Mouse (Mus musculus): Measurements from ENCODE around the gene Dgat2. TPM values are rescaled to one million over a fixed set of nuclear protein-coding genes. Genes with fewer than 3 reads are reported as not detected.

The Dgat2 gene
- polyA plus RNA-seq, 1 experiment: 76.7 TPM

GRCm38 (mm10) chr7:99122651-99123050 lies 59.9 kb downstream of the Dgat2 start:
- no peak overlapping the region for H3K4me3 ChIP-seq (ENCODE audit: insufficient read depth, low read length)
- TF ChIP-seq POLR2A (IDR thresholded peaks at IDR 0.05; ENCODE audit: extremely low read depth, insufficient read depth, low read length): no peak
- TF ChIP-seq CTCF (IDR thresholded peaks at IDR 0.05; ENCODE audit: extremely low read depth, insufficient read depth, low read length): no peak
- peaks cover 4% of the 10 kb centered on the region for H3K4me1 ChIP-seq (ENCODE audit: control insufficient read depth, insufficient read depth, low read length)
- H3K27ac ChIP-seq (ENCODE audit: insufficient read depth, low read length): no peak overlapping the region

GRCm38 (mm10) chr7:99120865-99121521 lies 61.5 kb downstream of the Dgat2 start:
- TF ChIP-seq POLR2A (IDR thresholded peaks at IDR 0.05; ENCODE audit: extremely low read depth, insufficient read depth, low read length) (no peak), CTCF (IDR thresholded peaks at IDR 0.05; ENCODE audit: extremely low read depth, insufficient read depth, low read length) (no peak)
- Histone ChIP-seq H3K27ac (ENCODE audit: insufficient read depth, low read length) (no peak overlapping the region), H3K4me3 (ENCODE audit: insufficient read depth, low read length) (no peak overlapping the region), H3K4me1 (ENCODE audit: control insufficient read depth, insufficient read depth, low read length) (peaks cover under 1% of the 10 kb centered on the region; the same call in 1 of the 2 replicates)

DNA sequence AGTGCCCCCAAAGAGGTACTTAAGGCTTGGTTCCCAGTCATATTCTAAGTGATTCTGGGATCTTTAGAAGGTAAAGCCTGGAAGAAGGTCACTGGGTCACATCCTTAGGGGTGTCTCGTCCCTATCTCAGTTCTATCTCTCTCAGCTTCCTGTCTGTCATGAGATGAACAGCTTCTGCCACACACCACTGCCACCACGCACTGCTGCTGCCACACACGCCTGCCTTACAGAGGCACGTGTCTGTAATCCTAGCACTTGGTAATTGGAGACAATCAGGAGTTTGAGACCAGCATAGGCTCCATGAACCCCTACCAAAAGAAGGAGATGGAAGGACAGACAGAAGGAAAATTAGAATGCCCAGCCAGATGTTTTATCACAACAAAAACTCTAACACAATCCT lies 62.4 kb downstream of the Dgat2 start:
- H3K4me3 ChIP-seq (ENCODE audit: insufficient read depth, low read length): no peak overlapping the region
- TF ChIP-seq POLR2A (IDR thresholded peaks at IDR 0.05; ENCODE audit: extremely low read depth, insufficient read depth, low read length) (no peak), CTCF (IDR thresholded peaks at IDR 0.05; ENCODE audit: extremely low read depth, insufficient read depth, low read length) (no peak)

DNA sequence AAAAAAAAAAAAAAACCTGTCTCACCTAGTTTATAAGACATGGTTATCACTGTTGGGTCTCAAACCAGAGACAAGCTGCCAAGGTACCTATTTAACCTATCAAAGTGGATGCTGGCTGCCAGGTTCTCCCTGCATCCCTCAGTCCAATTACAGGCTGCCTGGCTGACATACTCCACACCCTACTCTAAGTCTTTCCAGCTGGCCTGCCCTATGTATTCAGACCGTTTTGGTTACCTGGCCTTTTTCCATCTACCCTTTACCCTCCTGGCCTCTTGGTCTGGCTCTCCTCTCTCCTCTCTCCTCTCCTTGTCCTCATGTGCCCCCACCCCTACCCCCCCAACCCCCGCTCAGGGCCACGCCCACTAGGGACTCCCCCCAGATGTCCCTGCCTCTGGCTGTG lies 65.7 kb downstream of the Dgat2 start:
- TF ChIP-seq POLR2A (IDR thresholded peaks at IDR 0.05; ENCODE audit: extremely low read depth, insufficient read depth, low read length) (no peak), CTCF (IDR thresholded peaks at IDR 0.05; ENCODE audit: extremely low read depth, insufficient read depth, low read length) (no peak)
- Histone ChIP-seq H3K4me1 (ENCODE audit: control insufficient read depth, insufficient read depth, low read length) (no peaks in the 10 kb centered on the region), H3K4me3 (ENCODE audit: insufficient read depth, low read length) (no peak overlapping the region), H3K27ac (ENCODE audit: insufficient read depth, low read length) (no peak overlapping the region)

More for the DNA sequence above, 62.4 kb downstream of the Dgat2 start:
- no peak overlapping the region for H3K27ac ChIP-seq (ENCODE audit: insufficient read depth, low read length)
- H3K4me1 ChIP-seq (ENCODE audit: control insufficient read depth, insufficient read depth, low read length): no peaks in the 10 kb centered on the region

GRCm38 (mm10) chr7:99114006-99114726 lies 68.4 kb downstream of the Dgat2 start:
- Histone ChIP-seq H3K4me3 (ENCODE audit: insufficient read depth, low read length) (no peak overlapping the region), H3K4me1 (ENCODE audit: control insufficient read depth, insufficient read depth, low read length) (no peaks in the 10 kb centered on the region), H3K27ac (ENCODE audit: insufficient read depth, low read length) (no peak overlapping the region)
- TF ChIP-seq POLR2A (IDR thresholded peaks at IDR 0.05; ENCODE audit: extremely low read depth, insufficient read depth, low read length): no peak
- TF ChIP-seq CTCF (IDR thresholded peaks at IDR 0.05; ENCODE audit: extremely low read depth, insufficient read depth, low read length): no peak

- TF ChIP-seq CTCF (IDR thresholded peaks at IDR 0.05; ENCODE audit: extremely low read depth, insufficient read depth, low read length) (peak; percentile 51; the same call in 1 of the 2 replicates), POLR2A (IDR thresholded peaks at IDR 0.05; ENCODE audit: extremely low read depth, insufficient read depth, low read length) (no peak)
- Histone ChIP-seq H3K27ac (ENCODE audit: insufficient read depth, low read length) (no peak overlapping the region), H3K4me3 (ENCODE audit: insufficient read depth, low read length) (no peak overlapping the region), H3K4me1 (ENCODE audit: control insufficient read depth, insufficient read depth, low read length) (no peaks in the 10 kb centered on the region)
These were observed 75.0 kb downstream of the Dgat2 start for GRCm38 (mm10) chr7:99107566-99107965.

- H3K27ac ChIP-seq (ENCODE audit: insufficient read depth, low read length): no peak overlapping the region
- TF ChIP-seq CTCF (IDR thresholded peaks at IDR 0.05; ENCODE audit: extremely low read depth, insufficient read depth, low read length): no peak
- no peak for TF ChIP-seq POLR2A (IDR thresholded peaks at IDR 0.05; ENCODE audit: extremely low read depth, insufficient read depth, low read length)
- no peak overlapping the region for H3K4me3 ChIP-seq (ENCODE audit: insufficient read depth, low read length)
- H3K4me1 ChIP-seq (ENCODE audit: control insufficient read depth, insufficient read depth, low read length): no peaks in the 10 kb centered on the region
These were observed 75.7 kb downstream of the Dgat2 start for GRCm38 (mm10) chr7:99106714-99107270.

Other genes with a start within 250 kb of the Dgat2 start
- 18.0 and 19.7 TPM in 2 replicates for gene Uvrag, start 41.6 kb downstream of the Dgat2 start, polyA plus RNA-seq (2012; rRNA removed)
- 0.10 TPM in 1 of 2 replicates, not detected in the other for gene Mogat2, start 55.9 kb upstream of the Dgat2 start, polyA plus RNA-seq (2012; rRNA removed)
- 94.8 and 96.4 TPM in 2 replicates for gene Map6, start 84.7 kb upstream of the Dgat2 start, polyA plus RNA-seq (2012; rRNA removed)
- 18.0 and 23.7 TPM in 2 replicates for gene Serpinh1, start 170.5 kb upstream of the Dgat2 start, polyA plus RNA-seq (2012; rRNA removed)
- 31.0 and 33.8 TPM in 2 replicates for gene Gdpd5, start 198.7 kb upstream of the Dgat2 start, polyA plus RNA-seq (2012; rRNA removed)